Mouse (Mus musculus): ENCODE measurements around the gene Mea1. TPM values are rescaled to one million over a fixed set of nuclear protein-coding genes. Genes with fewer than 3 reads are reported as not detected.

Mea1 gene
- total and polyA plus RNA-seq, 2 experiments from 2014 or later = 44.0 to 101 TPM

DNA sequence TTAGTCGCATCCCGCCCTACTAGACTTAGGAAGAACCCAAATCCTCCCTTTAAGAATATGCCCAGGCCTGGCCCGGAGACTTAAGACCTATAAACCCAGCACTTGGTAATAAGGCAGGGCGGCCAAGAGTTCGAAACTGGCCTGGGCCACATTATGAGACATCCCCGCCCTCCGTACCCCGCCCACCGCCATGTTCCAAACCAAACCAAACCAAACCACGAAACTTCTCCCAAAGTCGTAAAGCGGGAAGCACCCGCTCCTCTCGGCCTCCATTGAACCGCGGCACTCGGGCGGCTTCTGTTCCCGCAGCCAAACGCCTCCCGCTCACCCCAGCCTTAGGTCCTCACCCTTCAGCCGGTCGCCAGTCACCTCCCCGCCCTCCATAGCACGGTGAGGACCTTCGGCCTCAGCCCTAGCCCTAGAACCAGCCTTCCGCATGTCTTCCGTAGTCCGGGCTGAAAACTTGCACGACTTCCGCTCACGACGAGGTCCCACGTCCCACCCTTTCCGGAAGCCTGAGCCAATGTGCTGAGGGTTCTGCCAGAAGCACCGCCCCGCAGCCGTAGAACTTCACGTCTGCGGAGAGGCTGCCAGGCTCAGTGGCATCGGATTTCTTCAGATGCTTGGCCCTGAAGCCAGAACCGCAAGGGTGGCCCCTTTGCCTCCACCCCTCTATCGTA is 4.6 kb upstream of the Mea1 start, which contains the start of gene Rrp36:
Gene Rrp36 (minus strand): TSS at position 503 of the 680 bp plus-strand sequence.
- Histone ChIP-seq H3K9me3 (replicated peaks; ENCODE audit: control insufficient read depth, low read length) (no peaks in the 10 kb centered on the region), H3K27ac (ENCODE audit: low read depth) (peak within 1 kb of the TSS; percentile 80), H3K4me2 (ENCODE audit: low read depth, low read length) (peak within 1 kb of the TSS; percentile 84), H3K4me3 (ENCODE audit: low read depth, low read length) (peak within 1 kb of the TSS; percentile 79), H3K4me1 (ENCODE audit: control insufficient read depth, insufficient read depth) (peaks cover 19% of the 10 kb centered on the region), H3K27me3 (ENCODE audit: control insufficient read depth, insufficient read depth, low read length) (no peaks in the 10 kb centered on the region), H3K9ac (replicated peaks; ENCODE audit: low read depth, low read length) (peak within 1 kb of the TSS; percentile 69), H3K36me3 (replicated peaks; ENCODE audit: control insufficient read depth, insufficient read depth, low read length) (peaks cover 53% of the 10 kb centered on the region)
- under 1% methylated on average over 43 of the region's 43 CpGs for WGBS
- no peak for TF ChIP-seq EP300 (IDR thresholded peaks at IDR 0.05; ENCODE audit: low read depth)
- no peak for TF ChIP-seq CTCF (IDR thresholded peaks at IDR 0.05; ENCODE audit: low read depth)
- DNase-seq (ENCODE audit: low spot score) (peak; percentile 95), ATAC-seq (ENCODE audit: insufficient read depth, low read depth) (peak; percentile 79)

GRCm38 (mm10) chr17:46674530-46675283 is 3.9 kb upstream of the Mea1 start:
- Histone ChIP-seq H3K27ac (ENCODE audit: low read depth) (peak overlapping the region; percentile 69), H3K36me3 (replicated peaks; ENCODE audit: control insufficient read depth, insufficient read depth, low read length) (peaks cover 46% of the 10 kb centered on the region)

GRCm38 (mm10) chr17:46678911-46679310 is 318 bp downstream of the Mea1 start:
- H3K27me3 ChIP-seq (ENCODE audit: control insufficient read depth, insufficient read depth, low read length) = no peaks in the 10 kb centered on the region
- ATAC-seq (ENCODE audit: insufficient read depth, low read depth) (peak; percentile 3; the same call in 1 of the 2 replicates), DNase-seq (ENCODE audit: low spot score) (peak; percentile 46)
- peak overlapping the region; percentile 95 for H3K4me2 ChIP-seq (ENCODE audit: low read depth, low read length)
- 19% methylated on average over 9 of the region's 9 CpGs for WGBS
- peak overlapping the region; percentile 69 for H3K9ac ChIP-seq (replicated peaks; ENCODE audit: low read depth, low read length)
- H3K27ac ChIP-seq (ENCODE audit: low read depth) = peak overlapping the region; percentile 87
- H3K36me3 ChIP-seq (replicated peaks; ENCODE audit: control insufficient read depth, insufficient read depth, low read length) = peaks cover 40% of the 10 kb centered on the region
- H3K9me3 ChIP-seq (replicated peaks; ENCODE audit: control insufficient read depth, low read length) = no peaks in the 10 kb centered on the region
- peaks cover 18% of the 10 kb centered on the region for H3K4me1 ChIP-seq (ENCODE audit: control insufficient read depth, insufficient read depth)
- H3K4me3 ChIP-seq (ENCODE audit: low read depth, low read length) = peak overlapping the region; percentile 92
- TF ChIP-seq EP300 (IDR thresholded peaks at IDR 0.05; ENCODE audit: low read depth) (no peak), CTCF (IDR thresholded peaks at IDR 0.05; ENCODE audit: low read depth) (no peak)

More at GRCm38 (mm10) chr17:46674530-46675283, 3.9 kb upstream of the Mea1 start:
- H3K9ac ChIP-seq (replicated peaks; ENCODE audit: low read depth, low read length) = peak overlapping the region; percentile 69
- DNase-seq (ENCODE audit: low spot score) (no peak), ATAC-seq (ENCODE audit: insufficient read depth, low read depth) (0 out of 2 replicates have a peak, but pooled peaks have one; percentile 1)
- peak overlapping the region; percentile 84 for H3K4me2 ChIP-seq (ENCODE audit: low read depth, low read length)
- peak overlapping the region; percentile 79 for H3K4me3 ChIP-seq (ENCODE audit: low read depth, low read length)
- H3K4me1 ChIP-seq (ENCODE audit: control insufficient read depth, insufficient read depth) = peaks cover 26% of the 10 kb centered on the region
- TF ChIP-seq CTCF (IDR thresholded peaks at IDR 0.05; ENCODE audit: low read depth) = no peak
- no peak for TF ChIP-seq EP300 (IDR thresholded peaks at IDR 0.05; ENCODE audit: low read depth)
- H3K27me3 ChIP-seq (ENCODE audit: control insufficient read depth, insufficient read depth, low read length) = no peaks in the 10 kb centered on the region
- H3K9me3 ChIP-seq (replicated peaks; ENCODE audit: control insufficient read depth, low read length) = no peaks in the 10 kb centered on the region
- WGBS = 23% methylated on average over 15 of the region's 15 CpGs

GRCm38 (mm10) chr17:46679843-46680759 is 1.5 kb downstream of the Mea1 start:
- peaks cover 49% of the 10 kb centered on the region for H3K36me3 ChIP-seq (replicated peaks; ENCODE audit: control insufficient read depth, insufficient read depth, low read length)
- DNase-seq (ENCODE audit: low spot score) = peak; percentile 63

More at GRCm38 (mm10) chr17:46679843-46680759, 1.5 kb downstream of the Mea1 start:
- peaks cover 14% of the 10 kb centered on the region for H3K4me1 ChIP-seq (ENCODE audit: control insufficient read depth, insufficient read depth)
- H3K4me3 ChIP-seq (ENCODE audit: low read depth, low read length) = peak overlapping the region; percentile 92
- H3K9ac ChIP-seq (replicated peaks; ENCODE audit: low read depth, low read length) = peak overlapping the region; percentile 69
- no peaks in the 10 kb centered on the region for H3K9me3 ChIP-seq (replicated peaks; ENCODE audit: control insufficient read depth, low read length)
- no peaks in the 10 kb centered on the region for H3K27me3 ChIP-seq (ENCODE audit: control insufficient read depth, insufficient read depth, low read length)
- ATAC-seq (ENCODE audit: insufficient read depth, low read depth) = peak; percentile 6
- TF ChIP-seq EP300 (IDR thresholded peaks at IDR 0.05; ENCODE audit: low read depth) (no peak), CTCF (IDR thresholded peaks at IDR 0.05; ENCODE audit: low read depth) (peak; percentile 18; the same call in 1 of the 2 replicates)
- H3K4me2 ChIP-seq (ENCODE audit: low read depth, low read length) = peak overlapping the region; percentile 95
- WGBS = 1% methylated on average over 34 of the region's 34 CpGs
- peak overlapping the region; percentile 87 for H3K27ac ChIP-seq (ENCODE audit: low read depth)

Measured in heart, postnatal 0 days (tissue).